Mouse (Mus musculus) neural tube, embryonic 15.5 days (tissue): ENCODE results near the gene Vil1. TPM values are rescaled to one million over a fixed set of nuclear protein-coding genes. Genes with fewer than 3 reads are reported as not detected.
A peak's percentile ranks its signal among the peaks of the same experiment; 100 is the strongest.

Experiments
- ATAC-seq: fragments of 200-750 bp; cut with Nextera tagmentation; 2 replicates; pipeline ENCODE4 v1.8.0; 2017; ENCODE audit warnings: mild to moderate bottlenecking, moderate TSS enrichment, moderate library complexity; ENCODE audit not compliant: low FRiP score
- H3K27ac ChIP-seq: fragments of 300-500 bp; sonication (generic); replicated peaks from 2 replicates; pipeline ENCODE4 v1.5.1; 2015; ENCODE audit warnings: mild to moderate bottlenecking, inconsistent platforms
- H3K27me3 ChIP-seq: fragments of 300-500 bp; sonication (generic); replicated peaks from 2 replicates; pipeline ENCODE4 v1.6.1; 2015; ENCODE audit warnings: inconsistent platforms
- H3K36me3 ChIP-seq: fragments of 300-500 bp; sonication (generic); 2 replicates; pipeline ENCODE4 v1.6.1; 2015; ENCODE audit warnings: inconsistent platforms
- H3K4me1 ChIP-seq: fragments of 300-500 bp; sonication (generic); 2 replicates; pipeline ENCODE4 v1.6.1; 2015; ENCODE audit warnings: inconsistent platforms
- H3K4me2 ChIP-seq: fragments of 300-500 bp; sonication (generic); 2 replicates; pipeline ENCODE4 v1.6.1; 2015; ENCODE audit warnings: inconsistent platforms, mild to moderate bottlenecking, moderate library complexity
- H3K4me3 ChIP-seq: fragments of 300-500 bp; sonication (generic); replicated peaks from 2 replicates; pipeline ENCODE4 v1.5.1; 2015; ENCODE audit warnings: mild to moderate bottlenecking, inconsistent platforms
- H3K9ac ChIP-seq: fragments of 300-500 bp; sonication (generic); replicated peaks from 2 replicates; pipeline ENCODE4 v1.6.1; 2015; ENCODE audit warnings: mild to moderate bottlenecking, inconsistent platforms
- H3K9me3 ChIP-seq: fragments of 300-500 bp; sonication (generic); replicated peaks from 2 replicates; pipeline ENCODE4 v1.6.1; 2016; ENCODE audit warnings: inconsistent platforms
- WGBS: fragments of 180-500 bp; shearing (Covaris S2); methylation state at CpG from one replicate; pipeline ENCODE4 v1.1.7; 2015; ENCODE audit warnings: mixed read lengths; 5-methylcytosine and 5-hydroxymethylcytosine counted together
- polyA plus RNA-seq: library from polyadenylated mRNA; unstranded; fragments of >200 nt; fragmentation: Nextera tagmentation; extraction: Ambion mirVana; gene quantifications from 2 replicates; pipeline ENCODE4 v1.2.1, GENCODE M21; 2015

The Vil1 gene
- polyA plus RNA-seq, 1 experiment from 2014 or later = 0.33 TPM

GRCm38 (mm10) chr1:74375561-74375960 is 33.6 kb upstream of the Vil1 start:
- H3K4me2 ChIP-seq = no peak overlapping the region
- no peak overlapping the region for H3K4me3 ChIP-seq
- no peaks in the 10 kb centered on the region for H3K9me3 ChIP-seq
- no peak for ATAC-seq
- no peak overlapping the region for H3K9ac ChIP-seq
- no peaks in the 10 kb centered on the region for H3K4me1 ChIP-seq
- no peak overlapping the region for H3K27ac ChIP-seq
- no peaks in the 10 kb centered on the region for H3K27me3 ChIP-seq
- no peaks in the 10 kb centered on the region for H3K36me3 ChIP-seq
- 83% methylated on average over 10 of the region's 10 CpGs for WGBS

DNA sequence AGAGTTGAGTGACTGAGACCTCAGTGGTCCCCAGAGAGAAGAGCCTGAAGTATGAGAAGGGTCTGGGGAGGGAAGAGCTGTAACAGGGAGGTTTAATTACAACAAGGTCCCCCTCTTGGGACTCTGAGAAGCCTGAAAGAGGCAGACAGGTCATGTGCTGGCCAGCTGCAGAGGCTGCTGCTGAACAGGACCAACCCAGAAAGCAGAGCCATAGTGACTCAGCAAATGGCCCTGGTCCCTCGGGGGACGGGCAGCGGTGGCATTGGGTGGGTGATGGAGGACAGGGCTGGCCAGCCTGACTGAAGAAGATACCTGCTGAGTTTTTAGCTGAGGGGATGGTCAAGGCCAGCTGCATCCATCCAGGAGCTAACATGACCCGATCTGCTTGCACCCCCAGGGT is 32.8 kb upstream of the Vil1 start:
- Histone ChIP-seq H3K4me1 (no peaks in the 10 kb centered on the region), H3K27me3 (no peaks in the 10 kb centered on the region), H3K4me2 (no peak overlapping the region), H3K36me3 (no peaks in the 10 kb centered on the region), H3K27ac (no peak overlapping the region), H3K4me3 (no peak overlapping the region), H3K9ac (no peak overlapping the region), H3K9me3 (no peaks in the 10 kb centered on the region)
- WGBS = 83% methylated on average over 4 of the region's 4 CpGs
- ATAC-seq = no peak

GRCm38 (mm10) chr1:74379058-74379504 is 30.1 kb upstream of the Vil1 start:
- no peak overlapping the region for H3K4me3 ChIP-seq
- 84% methylated on average over 7 of the region's 7 CpGs for whole genome bisulfite sequencing
- no peak overlapping the region for H3K9ac ChIP-seq
- no peaks in the 10 kb centered on the region for H3K4me1 ChIP-seq
- ATAC-seq = no peak
- no peaks in the 10 kb centered on the region for H3K27me3 ChIP-seq
- H3K9me3 ChIP-seq = no peaks in the 10 kb centered on the region
- H3K4me2 ChIP-seq = no peak overlapping the region
- no peak overlapping the region for H3K27ac ChIP-seq
- H3K36me3 ChIP-seq = no peaks in the 10 kb centered on the region

- no peaks in the 10 kb centered on the region for H3K9me3 ChIP-seq
- no peaks in the 10 kb centered on the region for H3K4me1 ChIP-seq
- H3K27me3 ChIP-seq = no peaks in the 10 kb centered on the region
- ATAC-seq = no peak
- no peaks in the 10 kb centered on the region for H3K36me3 ChIP-seq
- H3K27ac ChIP-seq = no peak overlapping the region
- WGBS = 86% methylated on average over 5 of the region's 5 CpGs
- no peak overlapping the region for H3K4me3 ChIP-seq
- H3K4me2 ChIP-seq = no peak overlapping the region
- H3K9ac ChIP-seq = no peak overlapping the region
Observed at GRCm38 (mm10) chr1:74380484-74380883, 28.7 kb upstream of the Vil1 start.

DNA sequence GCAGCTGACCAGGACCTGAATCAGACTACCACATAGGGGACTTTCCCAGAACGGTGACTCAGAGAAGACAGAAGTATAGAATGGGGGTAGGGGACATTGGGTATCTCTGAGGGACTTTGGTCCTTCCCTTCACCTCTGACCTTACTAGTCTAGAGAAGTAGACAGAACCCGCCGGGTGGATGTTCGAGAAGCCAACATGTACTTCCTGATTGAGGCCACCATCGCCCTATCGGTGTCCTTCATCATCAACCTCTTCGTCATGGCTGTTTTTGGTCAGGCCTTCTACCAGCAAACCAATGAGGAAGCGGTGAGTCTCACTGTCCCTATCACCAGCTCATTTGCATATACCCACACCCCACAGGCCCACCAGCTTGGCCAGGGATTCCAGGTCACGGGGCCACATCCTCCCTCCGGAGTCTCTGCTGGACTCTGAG is 27.6 kb upstream of the Vil1 start:
- no peaks in the 10 kb centered on the region for H3K36me3 ChIP-seq
- H3K4me3 ChIP-seq = no peak overlapping the region
- no peaks in the 10 kb centered on the region for H3K9me3 ChIP-seq
- no peak overlapping the region for H3K9ac ChIP-seq
- WGBS = 90% methylated on average over 10 of the region's 10 CpGs
- no peak overlapping the region for H3K27ac ChIP-seq
- no peaks in the 10 kb centered on the region for H3K27me3 ChIP-seq
- no peak overlapping the region for H3K4me2 ChIP-seq
- peaks cover 3% of the 10 kb centered on the region; the same call in 1 of the 2 replicates for H3K4me1 ChIP-seq
- ATAC-seq = no peak

DNA sequence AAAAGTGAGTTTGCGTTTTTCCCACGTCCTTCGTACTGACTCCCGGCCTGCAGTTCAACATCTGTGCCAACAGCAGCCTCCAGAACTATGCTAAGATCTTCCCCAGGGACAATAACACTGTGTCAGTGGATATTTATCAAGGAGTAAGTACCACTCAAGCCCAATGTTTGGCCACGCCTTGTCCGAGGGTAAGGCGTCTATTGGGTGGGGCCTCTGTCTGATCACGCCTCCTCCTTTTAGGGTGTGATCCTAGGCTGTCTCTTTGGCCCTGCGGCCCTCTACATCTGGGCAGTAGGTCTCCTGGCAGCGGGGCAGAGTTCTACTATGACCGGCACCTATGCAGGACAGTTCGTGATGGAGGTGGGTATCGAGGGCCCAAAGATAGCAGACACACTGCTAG is 25.8 kb upstream of the Vil1 start:
- no peak overlapping the region for H3K27ac ChIP-seq
- H3K4me2 ChIP-seq = no peak overlapping the region
- H3K9me3 ChIP-seq = no peaks in the 10 kb centered on the region
- 88% methylated on average over 13 of the region's 13 CpGs for WGBS
- no peak overlapping the region for H3K4me3 ChIP-seq
- no peaks in the 10 kb centered on the region for H3K27me3 ChIP-seq
- no peaks in the 10 kb centered on the region for H3K36me3 ChIP-seq
- H3K9ac ChIP-seq = no peak overlapping the region
- H3K4me1 ChIP-seq = peaks cover 10% of the 10 kb centered on the region
- ATAC-seq = no peak

DNA sequence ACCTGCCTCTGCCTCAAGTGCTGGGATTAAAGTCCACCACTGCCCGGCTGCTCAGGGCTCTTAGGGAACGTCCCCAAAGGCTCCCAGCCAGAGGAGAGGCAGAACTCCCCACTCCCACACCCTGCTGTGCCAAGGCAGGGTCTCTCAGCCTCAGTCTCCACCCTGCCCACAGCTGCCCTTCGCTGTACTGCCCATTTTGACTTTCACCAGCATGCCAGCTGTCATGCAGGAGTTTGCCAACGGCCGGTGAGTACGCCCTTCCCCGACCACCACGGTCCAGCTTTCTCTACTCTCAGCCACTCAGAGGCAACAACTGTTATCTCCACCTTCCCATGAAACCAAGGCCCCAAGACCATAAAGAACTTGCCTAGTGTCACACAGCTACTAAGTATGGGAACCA is 24.7 kb upstream of the Vil1 start:
- Histone ChIP-seq H3K27me3 (no peaks in the 10 kb centered on the region; the same call in 1 of the 2 replicates), H3K9me3 (no peaks in the 10 kb centered on the region), H3K4me1 (peaks cover 10% of the 10 kb centered on the region), H3K9ac (no peak overlapping the region), H3K4me2 (no peak overlapping the region), H3K36me3 (no peaks in the 10 kb centered on the region), H3K4me3 (no peak overlapping the region), H3K27ac (no peak overlapping the region)
- 86% methylated on average over 8 of the region's 8 CpGs for WGBS
- no peak for ATAC-seq

DNA sequence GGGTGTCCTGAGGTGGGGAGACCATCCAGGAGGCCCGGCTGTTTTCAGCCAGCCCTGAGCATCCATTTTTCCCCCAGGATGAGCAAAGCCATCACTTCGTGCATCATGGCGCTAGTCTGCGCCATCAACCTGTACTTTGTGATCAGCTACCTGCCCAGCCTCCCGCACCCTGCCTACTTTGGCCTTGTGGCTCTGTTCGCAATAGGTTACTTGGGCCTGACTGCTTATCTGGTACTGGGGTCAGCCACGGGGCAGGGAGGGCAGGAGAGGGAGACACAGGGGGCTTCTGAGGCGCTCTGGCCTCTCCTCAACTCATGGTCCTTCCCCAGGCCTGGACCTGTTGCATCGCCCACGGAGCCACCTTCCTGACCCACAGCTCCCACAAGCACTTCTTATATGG is 24.1 kb upstream of the Vil1 start:
- Histone ChIP-seq H3K9ac (no peak overlapping the region), H3K4me3 (no peak overlapping the region), H3K4me1 (peaks cover 15% of the 10 kb centered on the region), H3K36me3 (no peaks in the 10 kb centered on the region), H3K27ac (no peak overlapping the region), H3K4me2 (no peak overlapping the region), H3K9me3 (no peaks in the 10 kb centered on the region), H3K27me3 (peaks cover 3% of the 10 kb centered on the region)
- ATAC-seq = no peak
- 95% methylated on average over 10 of the region's 10 CpGs for WGBS

DNA sequence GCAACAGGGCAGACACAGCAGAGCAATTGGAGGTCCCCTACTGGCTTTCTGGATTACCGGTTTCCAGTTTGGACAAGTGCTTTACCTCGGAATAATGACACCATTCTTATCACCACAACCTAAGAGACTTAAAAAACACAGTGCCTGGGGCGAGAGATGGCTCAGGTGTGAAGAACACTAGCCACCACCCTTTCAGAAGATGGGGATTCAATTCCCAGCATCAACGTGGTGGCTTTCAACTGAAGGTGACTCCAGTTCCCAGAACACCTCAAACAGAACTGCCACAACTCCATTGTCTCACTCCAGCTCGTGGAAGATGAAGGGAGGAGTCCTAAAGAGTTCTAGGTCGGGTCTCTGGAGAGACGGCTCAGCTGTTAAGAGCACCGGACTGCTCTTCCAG is 23.6 kb upstream of the Vil1 start:
- Histone ChIP-seq H3K27ac (no peak overlapping the region), H3K9me3 (no peaks in the 10 kb centered on the region), H3K4me3 (no peak overlapping the region), H3K9ac (no peak overlapping the region), H3K27me3 (peaks cover 5% of the 10 kb centered on the region), H3K36me3 (no peaks in the 10 kb centered on the region), H3K4me1 (peaks cover 19% of the 10 kb centered on the region), H3K4me2 (no peak overlapping the region)
- WGBS = 86% methylated on average over 8 of the region's 8 CpGs
- no peak for ATAC-seq

DNA sequence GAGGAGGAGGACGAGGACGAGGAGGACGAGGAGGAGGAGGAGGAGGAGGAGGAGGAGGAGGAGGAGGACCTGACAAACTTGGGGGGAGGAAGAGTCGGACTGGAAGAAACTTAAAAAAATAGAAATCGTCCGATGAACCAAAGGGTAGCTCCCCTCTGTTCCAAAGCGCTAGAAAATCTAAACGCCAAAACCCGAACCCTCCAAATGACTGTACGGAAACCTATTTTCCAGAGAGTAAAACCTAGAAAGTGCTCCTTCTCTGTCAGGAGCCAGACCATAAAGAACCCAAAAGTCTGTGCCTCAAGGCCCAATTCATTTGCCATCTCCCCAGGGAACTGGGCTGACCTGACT is 22.8 kb upstream of the Vil1 start:
- no peaks in the 10 kb centered on the region for H3K9me3 ChIP-seq
- no peaks in the 10 kb centered on the region for H3K36me3 ChIP-seq
- peak overlapping the region; percentile 65 for H3K9ac ChIP-seq
- 52% methylated on average over 8 of the region's 10 CpGs for WGBS
- peak overlapping the region; percentile 93 for H3K27ac ChIP-seq
- peak overlapping the region; percentile 83 for H3K4me2 ChIP-seq
- peaks cover 9% of the 10 kb centered on the region for H3K27me3 ChIP-seq
- H3K4me3 ChIP-seq = peak overlapping the region; percentile 60
- 0 out of 2 replicates have a peak, but pooled peaks have one; percentile 0 for ATAC-seq
- H3K4me1 ChIP-seq = peaks cover 27% of the 10 kb centered on the region

GRCm38 (mm10) chr1:74386714-74387385 is 22.3 kb upstream of the Vil1 start:
- Histone ChIP-seq H3K36me3 (no peaks in the 10 kb centered on the region), H3K4me3 (peak overlapping the region; percentile 60), H3K4me1 (peaks cover 27% of the 10 kb centered on the region), H3K9me3 (no peaks in the 10 kb centered on the region), H3K27ac (peak overlapping the region; percentile 93), H3K9ac (peak overlapping the region; percentile 65), H3K27me3 (peaks cover 9% of the 10 kb centered on the region), H3K4me2 (peak overlapping the region; percentile 83)
- under 1% methylated on average over 26 of the region's 26 CpGs for WGBS
- peak; percentile 88 for ATAC-seq

DNA sequence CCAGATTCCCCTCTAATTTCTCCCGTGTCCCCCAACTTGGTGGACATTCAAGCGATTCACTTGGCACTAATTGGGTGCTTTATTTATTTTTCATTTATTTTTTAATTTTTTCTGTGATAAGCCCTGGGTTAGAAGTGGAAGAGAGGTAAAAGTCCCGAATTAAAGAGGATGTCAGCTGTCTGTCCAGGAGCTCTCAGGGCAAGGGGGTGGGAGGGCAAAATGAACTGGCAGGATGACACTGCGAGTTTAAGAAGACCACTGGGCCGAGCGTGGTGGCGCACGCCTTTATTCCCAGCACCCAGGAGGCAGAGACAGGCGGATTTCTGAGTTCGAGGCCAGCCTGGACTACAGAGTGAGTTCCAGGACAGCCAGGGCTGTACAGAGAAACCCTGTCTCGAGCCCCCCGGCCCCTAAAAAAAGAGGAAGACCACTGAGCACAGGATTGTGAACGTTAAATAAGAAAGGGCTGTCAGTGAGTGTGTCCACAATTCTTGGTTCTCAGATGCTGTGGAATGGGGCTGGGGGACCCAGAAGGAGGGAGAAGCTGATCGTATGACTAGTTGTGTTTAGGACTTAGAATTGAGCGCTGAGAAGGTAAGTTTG is 21.7 kb upstream of the Vil1 start:
- peaks cover 9% of the 10 kb centered on the region for H3K27me3 ChIP-seq
- H3K36me3 ChIP-seq = no peaks in the 10 kb centered on the region
- peak overlapping the region; percentile 93 for H3K27ac ChIP-seq
- WGBS = 53% methylated on average over 15 of the region's 15 CpGs
- H3K4me3 ChIP-seq = peak overlapping the region; percentile 60
- no peaks in the 10 kb centered on the region for H3K9me3 ChIP-seq
- ATAC-seq = no peak
- H3K4me2 ChIP-seq = peak overlapping the region; percentile 83
- peaks cover 34% of the 10 kb centered on the region for H3K4me1 ChIP-seq
- H3K9ac ChIP-seq = peak overlapping the region; percentile 65
